ENCODE assay signal across 8 mouse cellular contexts in genomic region chr1:131096132-131096695, GRCm38 (mm10). TPM values are rescaled to one million over a fixed set of nuclear protein-coding genes. Genes with fewer than 3 reads are reported as not detected.
DNase-seq lines count a peak whose midpoint lies in the region; ATAC-seq and TF ChIP-seq lines count a peak whose summit lies in the region.

No protein-coding gene starts in this region.

- peaks cover 40% of the 10 kb centered on the region for H3K4me1 ChIP-seq in kidney, embryonic 16.5 days (ENCODE audit: insufficient read depth, low read length)
- peaks cover 59% of the 10 kb centered on the region for H3K4me1 ChIP-seq in bone marrow macrophage, adult 2 months (ENCODE audit: control insufficient read depth, insufficient read depth, low read length)
- peaks cover 32% of the 10 kb centered on the region for H3K4me1 ChIP-seq in intestine, embryonic 15.5 days (replicated peaks)
- peaks cover 11% of the 10 kb centered on the region; the same call in 1 of the 2 replicates for H3K4me1 ChIP-seq in midbrain, postnatal 0 days (ENCODE audit: insufficient read depth, low read length)

- no peaks in the 10 kb centered on the region for H3K36me3 ChIP-seq in kidney, embryonic 16.5 days (ENCODE audit: insufficient read depth, low read length)
- no peaks in the 10 kb centered on the region for H3K36me3 ChIP-seq in intestine, embryonic 15.5 days
- no peaks in the 10 kb centered on the region for H3K36me3 ChIP-seq in midbrain, postnatal 0 days (ENCODE audit: insufficient read depth, low read length)

- H3K9me3 ChIP-seq in kidney, embryonic 16.5 days (ENCODE audit: low read length) = no peaks in the 10 kb centered on the region
- no peaks in the 10 kb centered on the region for H3K9me3 ChIP-seq in intestine, embryonic 15.5 days
- no peaks in the 10 kb centered on the region for H3K9me3 ChIP-seq in midbrain, postnatal 0 days (ENCODE audit: low read length)

- H3K9ac ChIP-seq in kidney, embryonic 16.5 days (replicated peaks; ENCODE audit: low read length) = peak overlapping the region; percentile 85
- peak overlapping the region; percentile 89 for H3K9ac ChIP-seq in intestine, embryonic 15.5 days
- peak overlapping the region; percentile 86 for H3K9ac ChIP-seq in midbrain, postnatal 0 days (replicated peaks; ENCODE audit: low read length, poor library complexity, severe bottlenecking)

- DNase-seq in kidney, postnatal 10 days = no peak
- no peak for DNase-seq in midbrain, postnatal 0 days (ENCODE audit: low spot score)
- DNase-seq in right cerebral cortex, postnatal 4 days = no peak
- DNase-seq in urinary bladder, postnatal 4 days (ENCODE audit: low spot score in 2 of 2) = no peak
- no peak for DNase-seq in urinary bladder, adult 18-20 months (ENCODE audit: low spot score in 2 of 2)

- H3K4me2 ChIP-seq in kidney, embryonic 16.5 days (replicated peaks; ENCODE audit: low read depth, low read length) = peak overlapping the region; percentile 83
- H3K4me2 ChIP-seq in intestine, embryonic 15.5 days (replicated peaks) = peak overlapping the region; percentile 76
- H3K4me2 ChIP-seq in midbrain, postnatal 0 days (ENCODE audit: low read depth, low read length, poor library complexity, severe bottlenecking) = peak overlapping the region; percentile 86

- no peak for TF ChIP-seq POLR2A in bone marrow macrophage, adult 2 months (IDR thresholded peaks at IDR 0.05; ENCODE audit: borderline replicate concordance, low read depth, low read length)

- ATAC-seq in kidney, embryonic 16.5 days (ENCODE audit: low FRiP score, low TSS enrichment) = no peak; the same call in 1 of the 2 replicates
- peak; percentile 21; the same call in 1 of the 2 replicates for ATAC-seq in intestine, embryonic 15.5 days
- ATAC-seq in midbrain, postnatal 0 days (ENCODE audit: low FRiP score) = no peak

- no peaks in the 10 kb centered on the region for H3K27me3 ChIP-seq in kidney, embryonic 16.5 days (ENCODE audit: insufficient read depth, low read length)
- H3K27me3 ChIP-seq in intestine, embryonic 15.5 days (replicated peaks) = no peaks in the 10 kb centered on the region
- H3K27me3 ChIP-seq in midbrain, postnatal 0 days (ENCODE audit: insufficient read depth, low read length) = no peaks in the 10 kb centered on the region

- TF ChIP-seq CTCF in bone marrow macrophage, adult 2 months (IDR thresholded peaks at IDR 0.05; ENCODE audit: low read depth, low read length) = no peak
- no peak for TF ChIP-seq CTCF in midbrain, postnatal 0 days (IDR thresholded peaks at IDR 0.05)

- H3K27ac ChIP-seq in kidney, embryonic 16.5 days (ENCODE audit: low read length) = peak overlapping the region; percentile 92
- peak overlapping the region; percentile 82 for H3K27ac ChIP-seq in bone marrow macrophage, adult 2 months (ENCODE audit: insufficient read depth, low read depth, low read length)
- H3K27ac ChIP-seq in intestine, embryonic 15.5 days = peak overlapping the region; percentile 96
- H3K27ac ChIP-seq in midbrain, postnatal 0 days (ENCODE audit: low read depth, low read length) = peak overlapping the region; percentile 83

- peak overlapping the region; percentile 84 for H3K4me3 ChIP-seq in kidney, embryonic 16.5 days (ENCODE audit: low read length)
- peak overlapping the region; percentile 75 for H3K4me3 ChIP-seq in bone marrow macrophage, adult 2 months (ENCODE audit: insufficient read depth, low read length)
- H3K4me3 ChIP-seq in intestine, embryonic 15.5 days (replicated peaks) = peak overlapping the region; percentile 85
- H3K4me3 ChIP-seq in midbrain, postnatal 0 days (ENCODE audit: low read depth, low read length) = peak overlapping the region; percentile 90

- 12% methylated on average over 9 of the region's 9 CpGs for WGBS in kidney, embryonic 16.5 days
- 12% methylated on average over 9 of the region's 9 CpGs for WGBS in intestine, embryonic 15.5 days
- 13% methylated on average over 9 of the region's 9 CpGs for WGBS in midbrain, postnatal 0 days

RNA-seq across cellular contexts. Expression of gene Mapkapk2, which starts 1.4 kb away (rescaled TPM):
- 26.5 and 43.9 TPM in 2 replicates for polyA plus RNA-seq in kidney, embryonic 16.5 days (2015; fragmentation: Nextera tagmentation; extraction: Ambion mirVana)
- 265 and 283 TPM in 2 replicates for polyA plus RNA-seq in bone marrow macrophage, adult 2 months (2012; ENCODE audit: insufficient read depth, insufficient read length, missing spikeins)
- 42.6 and 44.5 TPM in 2 replicates for polyA plus RNA-seq in intestine, embryonic 15.5 days (2015; fragmentation: Nextera tagmentation; extraction: Ambion mirVana)
- total RNA-seq in midbrain, postnatal 0 days (2014; rRNA removed) = 44.2 and 48.1 TPM in 2 replicates
- polyA plus RNA-seq in midbrain, postnatal 0 days (2015; fragmentation: Nextera tagmentation; extraction: Ambion mirVana) = 13.7 and 13.8 TPM in 2 replicates

RNA-seq across cellular contexts. Expression of gene Dyrk3, which starts 41.9 kb away (rescaled TPM):
- 5.9 and 6.1 TPM in 2 replicates for polyA plus RNA-seq in kidney, embryonic 16.5 days (2015; fragmentation: Nextera tagmentation; extraction: Ambion mirVana)
- 0.84 and 1.1 TPM in 2 replicates for polyA plus RNA-seq in bone marrow macrophage, adult 2 months (2012; ENCODE audit: insufficient read depth, insufficient read length, missing spikeins)
- 3.5 and 4.1 TPM in 2 replicates for polyA plus RNA-seq in intestine, embryonic 15.5 days (2015; fragmentation: Nextera tagmentation; extraction: Ambion mirVana)
- total RNA-seq in midbrain, postnatal 0 days (2014; rRNA removed) = 10.6 and 12.0 TPM in 2 replicates
- 13.0 and 13.4 TPM in 2 replicates for polyA plus RNA-seq in midbrain, postnatal 0 days (2015; fragmentation: Nextera tagmentation; extraction: Ambion mirVana)

RNA-seq across cellular contexts. Expression of gene Eif2d, which starts 56.8 kb away (rescaled TPM):
- polyA plus RNA-seq in kidney, embryonic 16.5 days (2015; fragmentation: Nextera tagmentation; extraction: Ambion mirVana) = 70.0 and 70.5 TPM in 2 replicates
- 20.5 and 23.2 TPM in 2 replicates for polyA plus RNA-seq in bone marrow macrophage, adult 2 months (2012; ENCODE audit: insufficient read depth, insufficient read length, missing spikeins)
- polyA plus RNA-seq in intestine, embryonic 15.5 days (2015; fragmentation: Nextera tagmentation; extraction: Ambion mirVana) = 53.0 and 55.1 TPM in 2 replicates
- 29.2 and 32.3 TPM in 2 replicates for total RNA-seq in midbrain, postnatal 0 days (2014; rRNA removed)
- polyA plus RNA-seq in midbrain, postnatal 0 days (2015; fragmentation: Nextera tagmentation; extraction: Ambion mirVana) = 43.2 and 43.4 TPM in 2 replicates
